Mouse (Mus musculus) ES-Bruce4 (cell line): ENCODE measurements at regions not wholly inside any gene's neighbourhood (a gene's known extent, or its start where the extent isn't known, plus 50 kb on each side); places are given as distances from the start of the nearest gene placed in this dataset.

Experiments used
- H3K27ac ChIP-seq: 2 replicates; pipeline ENCODE4 v1.5.1; 2012; ENCODE audit warnings: low read length, inconsistent platforms; ENCODE audit not compliant: insufficient read depth
- H3K27me3 ChIP-seq: 2 replicates; pipeline ENCODE4 v1.6.1; 2012; ENCODE audit warnings: mild to moderate bottlenecking, low read length, inconsistent platforms; ENCODE audit not compliant: control insufficient read depth, poor library complexity, insufficient read depth, severe bottlenecking
- H3K36me3 ChIP-seq: 2 replicates; pipeline ENCODE4 v1.6.1; 2012; ENCODE audit warnings: inconsistent platforms, mild to moderate bottlenecking, low read length, moderate library complexity; ENCODE audit not compliant: control insufficient read depth, poor library complexity, insufficient read depth, severe bottlenecking
- H3K4me1 ChIP-seq: one replicate; pipeline ENCODE4 v1.8.1; 2011; ENCODE audit warnings: low read length; ENCODE audit not compliant: control insufficient read depth, insufficient read depth
- H3K4me3 ChIP-seq: 2 replicates; pipeline ENCODE4 v1.5.1; 2011; ENCODE audit warnings: low read depth, mild to moderate bottlenecking, low read length
- H3K9ac ChIP-seq: 2 replicates; pipeline ENCODE4 v1.6.1; 2012; ENCODE audit warnings: low read depth, mild to moderate bottlenecking, inconsistent platforms; ENCODE audit not compliant: poor library complexity, severe bottlenecking
- H3K9me3 ChIP-seq: replicated peaks from 2 replicates; pipeline ENCODE4 v1.6.1; 2012; ENCODE audit warnings: mild to moderate bottlenecking, low read length, inconsistent platforms; ENCODE audit not compliant: control insufficient read depth, poor library complexity, insufficient read depth, severe bottlenecking
- CTCF ChIP-seq: IDR thresholded peaks from one replicate; pipeline ENCODE4 v1.8.1; 2011; ENCODE audit warnings: low read depth, low read length
- EP300 ChIP-seq: IDR thresholded peaks from 2 replicates; pipeline ENCODE4 v1.6.1; 2011; ENCODE audit warnings: low read depth, low read length; ENCODE audit not compliant: insufficient read depth
- POLR2A ChIP-seq: IDR thresholded peaks from one replicate; pipeline ENCODE4 v1.8.1; 2011; ENCODE audit warnings: low read length; ENCODE audit not compliant: insufficient read depth

DNA sequence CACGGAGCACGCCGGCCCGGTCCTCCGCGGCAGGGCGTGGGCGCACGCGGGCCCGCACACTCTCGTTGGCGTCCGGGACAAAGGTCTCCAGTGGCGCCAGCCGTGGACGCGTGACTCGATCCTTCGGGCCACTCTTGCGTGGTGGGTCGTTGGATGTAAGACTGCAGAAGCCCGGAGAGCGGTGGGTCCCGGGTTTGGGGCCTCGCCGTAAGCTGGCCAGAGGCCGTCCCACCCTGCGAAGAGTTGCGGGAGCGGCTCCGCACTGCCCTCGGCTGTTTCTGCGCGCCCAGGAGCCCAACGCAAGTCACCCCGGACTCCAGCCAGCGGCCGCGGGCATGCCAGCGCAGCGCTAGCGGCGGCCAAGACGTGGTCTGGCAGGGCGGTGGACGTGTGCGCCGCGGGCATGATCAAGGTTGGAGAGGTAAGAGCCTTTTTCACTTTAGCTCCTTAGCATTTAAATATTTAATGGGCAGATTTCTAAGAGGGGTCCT, 63.0 kb upstream of the Ppara start:
- H3K27ac ChIP-seq, result no peak overlapping the region

GRCm38 (mm10) chr15:85672376-85672775, 62.4 kb upstream of the Ppara start:
- H3K4me3 ChIP-seq, result no peak overlapping the region
- TF ChIP-seq POLR2A, result no peak
- TF ChIP-seq CTCF, result no peak
- TF ChIP-seq EP300, result no peak

More for the DNA sequence above, 63.0 kb upstream of the Ppara start:
- H3K36me3 ChIP-seq, result no peaks in the 10 kb centered on the region
- TF ChIP-seq EP300, result no peak
- no peak for TF ChIP-seq POLR2A
- TF ChIP-seq CTCF, result no peak
- H3K9me3 ChIP-seq, result no peaks in the 10 kb centered on the region
- no peaks in the 10 kb centered on the region for H3K4me1 ChIP-seq
- peak overlapping the region; percentile 72 for H3K9ac ChIP-seq
- peaks cover 5% of the 10 kb centered on the region; the same call in 1 of the 2 replicates for H3K27me3 ChIP-seq
- H3K4me3 ChIP-seq, result peak overlapping the region; percentile 76

GRCm38 (mm10) chr15:85672931-85673330, 61.9 kb upstream of the Ppara start:
- H3K9me3 ChIP-seq, result no peaks in the 10 kb centered on the region
- H3K27ac ChIP-seq, result no peak overlapping the region
- H3K4me3 ChIP-seq, result no peak overlapping the region
- TF ChIP-seq EP300 (no peak), CTCF (no peak), POLR2A (no peak)
- H3K4me1 ChIP-seq, result no peaks in the 10 kb centered on the region
- H3K9ac ChIP-seq, result no peak overlapping the region
- H3K27me3 ChIP-seq, result peaks cover 5% of the 10 kb centered on the region; the same call in 1 of the 2 replicates
- no peaks in the 10 kb centered on the region for H3K36me3 ChIP-seq

More at GRCm38 (mm10) chr15:85672376-85672775, 62.4 kb upstream of the Ppara start:
- Histone ChIP-seq H3K4me1 (no peaks in the 10 kb centered on the region), H3K9me3 (no peaks in the 10 kb centered on the region), H3K27me3 (peaks cover 5% of the 10 kb centered on the region; the same call in 1 of the 2 replicates), H3K9ac (peak overlapping the region; percentile 72; the same call in 1 of the 2 replicates), H3K36me3 (no peaks in the 10 kb centered on the region), H3K27ac (no peak overlapping the region)

DNA sequence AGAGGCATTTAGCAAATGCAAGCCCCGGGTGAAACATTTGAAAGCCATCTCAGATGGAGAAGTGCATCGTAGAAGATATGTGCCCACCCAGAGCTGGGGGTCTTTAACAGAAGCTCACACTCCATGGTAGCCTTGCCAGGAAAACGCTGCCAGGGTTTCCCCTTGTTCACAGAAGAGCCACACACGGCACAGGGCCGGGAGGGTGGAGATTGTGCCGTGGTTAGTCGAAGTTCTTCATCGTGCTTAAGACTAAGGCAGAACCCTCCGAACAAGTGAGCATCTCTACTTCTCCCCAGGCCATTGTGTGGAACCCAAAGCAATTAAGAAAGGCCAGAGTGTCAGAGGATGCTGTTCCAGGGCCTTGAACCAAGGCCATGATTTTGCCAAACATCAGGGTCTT, 61.3 kb upstream of the Ppara start:
- H3K4me3 ChIP-seq, result no peak overlapping the region
- no peaks in the 10 kb centered on the region for H3K36me3 ChIP-seq
- H3K9me3 ChIP-seq, result no peaks in the 10 kb centered on the region
- H3K27me3 ChIP-seq, result peaks cover 5% of the 10 kb centered on the region; the same call in 1 of the 2 replicates
- TF ChIP-seq EP300, result no peak
- no peak for TF ChIP-seq CTCF
- no peak for TF ChIP-seq POLR2A
- no peaks in the 10 kb centered on the region for H3K4me1 ChIP-seq
- H3K27ac ChIP-seq, result no peak overlapping the region
- no peak overlapping the region for H3K9ac ChIP-seq

- H3K27me3 ChIP-seq, result peaks cover 5% of the 10 kb centered on the region; the same call in 1 of the 2 replicates
- no peaks in the 10 kb centered on the region for H3K4me1 ChIP-seq
- H3K9me3 ChIP-seq, result no peaks in the 10 kb centered on the region
- no peak overlapping the region for H3K9ac ChIP-seq
- H3K36me3 ChIP-seq, result no peaks in the 10 kb centered on the region
- no peak overlapping the region for H3K4me3 ChIP-seq
- H3K27ac ChIP-seq, result no peak overlapping the region
- TF ChIP-seq EP300 (no peak), POLR2A (no peak), CTCF (no peak)
Observed at GRCm38 (mm10) chr15:85674191-85674984, 60.4 kb upstream of the Ppara start.

GRCm38 (mm10) chr15:85675126-85675525, 59.7 kb upstream of the Ppara start:
- Histone ChIP-seq H3K9ac (no peak overlapping the region), H3K4me1 (no peaks in the 10 kb centered on the region), H3K36me3 (no peaks in the 10 kb centered on the region), H3K27me3 (peaks cover 5% of the 10 kb centered on the region; the same call in 1 of the 2 replicates), H3K9me3 (no peaks in the 10 kb centered on the region), H3K27ac (no peak overlapping the region), H3K4me3 (no peak overlapping the region)
- no peak for TF ChIP-seq CTCF
- TF ChIP-seq POLR2A, result no peak
- no peak for TF ChIP-seq EP300
